Mouse (Mus musculus) urinary bladder, postnatal 25 days (tissue): ENCODE data around the gene Shld1.

Experiments
- DNase-seq: peaks from one replicate; pipeline ENCODE4 v3.0.0; 2022; ENCODE audit warnings: low spot score

The Shld1 gene

DNA sequence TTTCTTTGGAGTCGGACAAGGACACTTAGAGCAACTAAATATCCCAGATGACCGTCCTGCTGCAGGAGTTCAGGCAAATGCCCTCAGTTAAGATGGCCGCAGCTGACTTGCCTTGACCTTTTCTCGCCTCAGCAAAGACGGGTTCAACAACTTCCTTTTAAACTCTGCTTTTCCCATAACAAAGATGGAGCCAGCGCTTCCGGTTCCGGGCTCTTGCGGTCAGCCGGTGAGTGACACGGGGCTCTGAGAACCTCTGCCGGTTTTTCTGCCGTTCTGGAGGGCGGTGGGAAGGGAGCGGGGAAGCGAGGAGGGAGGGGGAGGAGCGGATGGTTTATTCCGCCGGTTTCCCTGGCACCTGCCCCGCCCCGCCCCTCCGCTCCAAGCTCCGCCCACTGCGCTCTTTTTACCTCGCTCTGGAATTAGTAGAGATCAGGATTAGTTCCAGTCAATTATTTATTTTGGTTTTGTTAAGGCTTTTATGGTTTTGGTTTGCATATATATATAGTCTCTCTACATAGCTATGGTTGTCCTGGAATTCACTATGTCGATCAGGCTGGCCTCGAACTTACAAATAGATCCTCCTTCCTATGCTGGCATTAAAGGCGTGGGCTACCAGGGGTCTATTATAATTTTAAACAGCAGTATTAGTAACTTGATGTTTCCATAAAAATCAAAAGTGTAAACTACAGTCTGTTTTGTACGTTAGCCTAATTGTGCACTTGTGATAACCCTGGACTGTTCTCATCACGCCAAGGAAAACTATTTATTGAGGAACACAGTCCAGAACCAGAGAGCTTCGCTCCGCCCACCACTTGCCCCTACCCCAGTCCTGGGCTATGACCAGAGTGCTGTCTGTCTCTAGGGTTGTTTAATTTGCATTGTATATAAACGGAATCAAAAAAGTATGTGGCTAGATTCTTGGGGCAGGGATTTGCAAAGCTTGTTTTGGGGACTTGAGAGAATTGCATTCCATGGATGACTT, at the start of gene Shld1:
Shld1 (plus strand) TSS at position 176 of the 982 bp plus-strand sequence.
- DNase-seq: peak; percentile 80

DNA sequence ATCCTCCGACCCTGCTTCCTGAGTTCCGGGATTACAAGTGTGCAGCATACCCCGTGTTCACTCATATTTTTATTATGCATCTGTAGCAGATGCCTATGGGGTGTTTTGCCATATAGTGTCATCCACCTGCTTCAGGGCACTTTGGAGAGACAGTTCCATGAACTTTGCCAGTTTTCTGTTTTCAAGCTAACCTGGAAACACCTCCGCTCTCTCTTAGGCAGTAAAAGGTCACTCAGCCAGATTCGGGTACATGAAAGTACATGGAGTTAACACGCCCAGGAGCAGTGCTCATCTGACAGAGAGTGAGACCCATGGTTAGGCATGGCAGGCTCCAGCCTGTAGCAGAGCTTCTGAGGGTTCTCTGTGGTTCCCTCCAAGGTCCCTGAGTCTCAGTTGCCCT, 48.4 kb upstream of the Shld1 start:
- no peak for DNase-seq

DNA sequence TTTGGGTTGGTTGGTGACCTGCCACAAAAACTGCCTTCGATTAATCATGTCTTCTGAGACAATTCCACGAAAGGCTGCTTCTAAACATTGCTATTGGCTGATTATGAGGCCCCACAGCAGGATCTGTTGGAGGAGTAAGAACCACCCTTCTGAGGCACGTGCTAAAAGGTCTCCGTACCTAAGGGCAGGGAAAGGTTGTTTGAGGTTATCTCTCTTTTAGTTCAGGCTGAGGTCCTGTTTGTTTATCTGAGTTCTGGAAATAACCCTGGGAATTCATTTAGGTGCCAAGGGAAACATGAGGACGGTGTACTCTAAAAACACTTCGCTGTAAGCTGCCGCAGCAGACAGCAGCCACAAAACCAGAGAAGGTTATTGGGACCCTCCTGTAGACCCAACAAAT, 47.4 kb upstream of the Shld1 start:
- DNase-seq: no peak

DNA sequence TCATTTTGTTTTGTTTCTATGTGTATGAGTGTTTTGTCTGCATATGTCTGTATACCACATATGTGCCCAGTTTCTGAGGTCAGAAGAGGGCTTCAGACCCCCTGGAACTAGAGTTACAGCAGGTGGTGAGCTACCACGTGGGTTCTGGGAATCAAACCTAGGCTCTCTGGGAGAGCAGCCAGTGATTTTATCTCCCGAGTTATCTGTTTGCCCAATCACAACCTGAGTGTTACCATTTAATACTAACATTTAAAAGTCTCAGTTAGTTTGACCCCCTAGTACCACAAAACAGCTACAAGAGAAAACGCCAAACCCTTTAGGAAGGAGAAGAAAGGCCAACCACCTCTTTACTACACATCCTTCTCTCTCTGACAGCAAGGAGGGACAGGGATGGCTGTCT, 45.5 kb upstream of the Shld1 start:
- no peak for DNase-seq

DNA sequence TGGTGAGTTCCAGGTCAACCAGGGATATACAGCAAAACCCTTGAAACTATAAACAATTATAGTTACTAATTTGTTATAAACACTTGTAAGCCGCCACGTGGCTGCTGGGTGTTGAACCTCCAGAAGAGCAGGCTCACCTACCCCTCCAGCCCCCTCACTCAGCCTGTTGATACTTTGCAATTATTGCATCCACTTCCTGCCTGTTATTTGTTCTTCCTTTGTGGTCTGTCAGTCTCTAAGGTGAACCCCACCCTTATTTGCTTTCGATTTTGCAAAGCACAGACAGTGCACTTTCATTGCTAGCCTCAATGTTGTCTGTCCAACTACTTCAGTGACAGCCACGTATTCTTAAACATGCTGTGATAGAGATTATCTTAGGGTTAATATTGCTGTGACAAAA, 43.6 kb upstream of the Shld1 start:
- no peak for DNase-seq

DNA sequence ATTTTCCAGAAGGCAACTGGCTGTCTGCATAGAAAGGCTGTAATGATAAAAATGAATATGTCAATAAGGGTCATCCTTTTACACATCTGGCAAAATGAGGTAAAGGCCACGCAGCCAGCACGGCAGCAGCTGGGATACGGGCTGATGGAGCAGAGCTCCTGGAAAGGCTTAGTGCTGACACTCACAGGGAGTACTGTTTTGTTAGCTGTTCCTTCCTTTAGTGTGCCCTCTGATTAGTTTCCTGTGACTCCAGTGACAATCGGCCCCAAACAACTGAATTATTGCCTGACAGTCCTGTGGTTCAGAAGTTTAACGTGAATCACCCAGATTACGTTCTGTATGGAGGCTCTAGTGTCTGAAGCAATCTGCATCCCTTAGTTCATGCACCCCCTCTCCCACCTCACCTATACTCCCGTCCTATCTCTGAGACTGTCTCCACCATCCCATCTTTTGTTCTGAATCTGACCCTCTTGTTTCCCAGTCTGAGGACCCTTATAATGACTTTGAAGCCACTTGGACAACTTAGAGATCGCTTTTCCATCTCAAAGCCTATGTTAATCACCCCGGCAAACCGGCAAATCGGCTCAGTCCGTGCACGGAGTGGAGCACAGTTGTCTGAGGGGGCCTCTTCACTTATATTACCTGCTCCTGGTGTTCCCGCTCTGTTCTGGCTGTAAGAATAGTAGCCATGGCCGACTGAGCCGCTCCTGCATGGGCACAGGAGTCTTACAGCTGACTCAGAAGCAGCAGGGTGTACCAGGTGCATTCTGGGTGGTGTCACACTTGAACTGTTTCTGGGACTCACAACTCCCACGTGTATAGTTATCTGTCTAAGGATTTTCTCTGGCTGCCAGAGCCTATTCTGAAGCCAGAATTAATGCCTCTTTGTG, 39.6 kb upstream of the Shld1 start:
- DNase-seq: no peak

DNA sequence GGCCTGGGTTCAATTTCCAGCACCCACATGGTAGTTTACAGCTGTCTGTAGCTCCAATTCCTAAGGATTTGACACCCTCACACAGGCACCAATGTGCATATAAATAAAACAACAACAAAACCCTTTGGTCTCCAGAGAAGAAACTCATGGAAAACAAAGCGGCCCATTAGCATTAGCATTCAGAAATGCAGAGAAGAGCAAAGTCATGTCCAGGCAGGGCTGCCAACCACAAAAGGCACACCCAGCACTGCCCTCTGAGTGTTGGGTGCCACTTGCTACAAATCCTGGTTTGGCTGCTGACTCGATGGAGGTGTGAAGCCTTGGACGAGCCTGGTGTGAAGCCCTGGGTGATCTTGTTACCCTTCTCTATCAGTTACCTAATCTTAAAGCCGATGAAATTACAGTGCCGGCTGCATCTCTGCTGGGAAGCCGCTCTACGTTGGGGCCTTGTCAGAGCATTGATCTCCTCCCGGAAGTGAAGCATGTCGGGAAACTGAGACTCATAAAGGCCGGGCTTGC, 37.3 kb upstream of the Shld1 start:
- DNase-seq: no peak

DNA sequence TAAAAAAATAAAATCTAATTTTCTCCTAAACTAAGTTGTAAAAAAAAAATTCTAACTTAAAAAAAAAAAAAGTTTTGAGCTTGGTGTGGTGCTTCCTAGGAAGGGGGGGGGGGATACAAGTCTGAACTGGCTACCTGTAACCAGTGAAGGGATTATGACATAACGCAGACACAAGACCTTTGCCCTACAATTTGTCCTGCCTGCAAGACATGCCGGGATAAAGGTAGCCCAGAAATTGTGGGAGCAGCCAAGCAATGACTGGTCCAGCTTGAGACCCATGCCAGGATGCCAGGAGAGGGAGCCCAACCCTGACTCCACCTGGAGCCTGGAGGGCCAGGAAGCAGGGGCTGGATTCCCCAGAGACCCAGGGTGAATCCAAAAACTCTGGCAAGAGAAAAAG, 36.2 kb upstream of the Shld1 start:
- no peak for DNase-seq

DNA sequence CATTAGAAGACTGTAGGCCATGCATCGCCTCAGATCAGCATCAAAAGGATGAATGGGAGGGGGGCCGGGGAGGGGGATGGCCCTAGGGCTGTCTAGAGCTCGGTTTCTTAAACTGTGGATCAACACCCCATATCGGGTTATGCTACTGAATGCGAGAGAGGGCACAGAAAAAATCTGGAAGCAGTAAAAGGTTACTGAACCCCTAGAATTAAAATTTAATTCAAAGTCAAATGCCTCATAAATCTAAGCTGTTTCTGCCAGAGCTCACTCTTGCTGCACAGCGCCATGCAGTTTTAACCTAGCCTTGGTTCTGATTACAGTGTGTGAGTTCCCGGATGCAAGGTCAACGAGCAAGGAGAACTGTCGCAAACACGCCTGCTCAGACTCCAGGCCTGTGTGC, 34.3 kb upstream of the Shld1 start:
- DNase-seq: no peak

DNA sequence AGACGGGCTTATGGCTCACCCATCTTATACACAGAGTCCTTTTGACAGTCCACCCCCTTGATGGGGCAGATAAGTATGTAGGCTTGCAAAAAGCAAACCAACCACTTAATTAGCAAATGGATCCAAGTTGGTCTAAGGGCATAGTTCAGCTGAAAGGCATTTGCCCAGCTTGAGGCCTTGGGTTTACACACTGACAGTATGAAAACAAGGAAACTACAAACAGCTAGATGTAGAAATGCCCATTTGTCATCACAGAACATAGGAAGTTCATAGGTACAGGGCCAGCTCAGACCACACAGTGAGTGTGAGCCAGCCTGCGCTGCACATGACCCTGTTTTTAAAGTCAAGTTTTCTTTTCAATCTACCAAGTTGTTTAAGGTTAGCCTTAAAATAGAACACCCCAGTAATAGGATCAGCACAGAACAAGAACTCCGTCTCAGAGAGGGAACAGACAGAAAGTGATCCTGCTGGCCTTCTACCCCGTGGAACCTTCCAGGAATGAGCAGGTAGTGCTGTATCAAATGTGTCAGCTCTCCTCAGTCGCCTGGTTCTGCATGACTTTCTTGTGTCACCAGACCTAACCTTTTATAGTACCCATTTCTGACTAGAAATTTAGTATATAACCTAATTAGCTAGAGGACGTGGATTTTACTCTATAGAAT, 31.8 kb upstream of the Shld1 start:
- no peak for DNase-seq

DNA sequence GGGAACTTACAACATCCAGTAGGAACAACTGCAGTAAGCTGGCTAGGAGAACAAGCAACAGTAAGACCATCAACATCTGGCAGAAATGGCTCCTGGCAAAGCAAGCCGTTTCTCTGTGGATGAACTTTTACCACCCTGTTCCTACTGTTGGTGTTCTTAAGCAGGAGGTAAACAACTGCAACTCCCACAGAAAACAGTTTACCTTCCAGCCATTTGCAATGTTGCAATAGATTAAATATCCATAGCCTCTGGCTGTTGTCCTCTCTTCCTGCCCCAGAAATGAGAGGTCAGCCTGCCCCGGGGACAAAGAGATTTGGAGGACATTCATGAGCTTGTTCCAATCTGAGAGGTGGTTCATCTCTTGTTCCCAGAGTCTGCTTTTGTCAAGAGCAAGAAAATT, 29.5 kb upstream of the Shld1 start:
- no peak for DNase-seq

DNA sequence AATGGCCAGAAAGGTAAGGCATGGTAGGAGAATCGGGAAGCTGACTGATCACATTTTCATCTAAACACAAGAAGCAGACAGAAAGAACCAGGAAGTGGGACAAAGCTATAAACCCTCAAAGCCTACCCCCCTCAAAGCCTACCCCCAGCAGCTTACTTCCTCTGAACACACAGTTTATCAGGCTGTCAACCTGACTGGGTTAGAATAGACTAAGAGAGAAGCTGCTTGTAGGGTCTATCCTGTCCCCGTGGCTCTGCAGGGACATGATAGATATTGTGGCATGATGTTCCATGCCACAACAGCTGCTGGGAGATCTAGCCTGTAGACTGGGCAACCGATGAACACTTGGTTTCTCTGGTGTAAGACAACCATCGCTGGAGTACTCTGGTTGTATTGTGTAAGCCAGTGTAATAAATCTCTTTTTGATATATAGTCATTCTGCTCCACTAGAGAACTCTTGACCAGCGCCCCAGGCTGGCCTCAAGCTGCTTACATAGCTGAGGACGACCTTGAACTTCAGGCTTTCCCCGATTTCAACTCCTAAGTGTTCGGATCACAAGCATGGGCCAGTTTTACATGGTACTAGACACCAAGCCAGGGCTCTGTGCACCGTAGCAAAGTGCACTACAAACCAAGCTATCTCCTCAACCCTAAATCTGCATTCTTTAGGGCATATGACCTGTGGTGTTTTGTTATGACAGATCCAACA, 28.2 kb upstream of the Shld1 start:
- no peak for DNase-seq

DNA sequence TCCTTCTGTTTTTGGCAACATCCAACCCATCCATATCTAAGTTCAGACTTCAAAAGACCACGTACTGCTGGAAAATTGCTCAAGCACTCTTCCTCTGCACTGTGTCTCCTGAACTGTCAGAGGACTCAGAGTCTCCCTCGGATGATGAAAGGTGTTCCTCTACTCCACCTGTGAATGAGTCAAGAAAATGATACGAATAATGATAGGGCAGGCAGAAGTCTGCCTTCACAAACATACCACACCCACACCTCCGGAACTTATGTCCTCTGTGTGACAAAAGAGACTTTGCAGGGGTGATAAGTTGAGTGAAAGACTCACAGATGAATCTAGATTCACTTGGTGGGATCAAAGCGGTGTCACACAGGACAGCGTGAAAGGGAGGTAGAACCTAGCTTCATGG, 17.6 kb upstream of the Shld1 start:
- no peak for DNase-seq

DNA sequence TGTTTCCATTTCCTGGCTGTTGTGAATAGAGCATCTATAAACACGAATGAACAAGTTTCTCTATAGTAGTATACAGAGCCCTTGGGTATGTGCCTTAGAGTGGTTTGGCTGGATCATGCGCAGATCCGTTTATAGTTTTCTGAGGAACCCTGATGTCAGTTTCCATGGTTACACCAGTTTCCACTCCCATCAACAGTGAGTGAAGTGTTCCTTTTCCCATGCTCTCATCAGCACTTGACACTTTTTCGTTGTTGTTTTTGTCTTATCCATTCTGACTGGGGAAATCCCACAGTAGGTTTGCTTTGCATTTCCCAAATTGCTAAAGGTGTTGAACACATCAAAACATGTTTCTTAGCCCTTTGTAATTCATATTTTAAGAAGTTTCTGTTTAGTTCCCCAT, 16.4 kb upstream of the Shld1 start:
- DNase-seq: no peak

DNA sequence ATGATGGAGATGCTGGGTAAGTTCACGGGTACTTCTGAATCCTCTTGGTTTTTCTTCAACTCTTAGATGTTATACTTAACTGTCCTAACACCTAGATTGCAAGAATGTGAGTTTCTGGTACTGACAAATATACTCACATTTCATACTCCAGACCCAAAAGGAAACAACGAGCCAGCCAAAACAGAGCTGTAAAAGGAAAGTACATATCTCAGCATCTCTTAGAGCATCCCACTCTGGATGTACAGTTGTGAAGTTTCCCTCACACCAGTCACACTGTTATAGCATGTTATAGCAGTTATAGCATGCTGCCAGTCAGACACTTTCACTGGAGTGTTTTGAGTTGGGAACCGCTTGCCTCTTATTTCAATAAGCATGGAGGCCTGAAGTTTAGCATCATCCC, 14.6 kb upstream of the Shld1 start:
- DNase-seq: no peak

DNA sequence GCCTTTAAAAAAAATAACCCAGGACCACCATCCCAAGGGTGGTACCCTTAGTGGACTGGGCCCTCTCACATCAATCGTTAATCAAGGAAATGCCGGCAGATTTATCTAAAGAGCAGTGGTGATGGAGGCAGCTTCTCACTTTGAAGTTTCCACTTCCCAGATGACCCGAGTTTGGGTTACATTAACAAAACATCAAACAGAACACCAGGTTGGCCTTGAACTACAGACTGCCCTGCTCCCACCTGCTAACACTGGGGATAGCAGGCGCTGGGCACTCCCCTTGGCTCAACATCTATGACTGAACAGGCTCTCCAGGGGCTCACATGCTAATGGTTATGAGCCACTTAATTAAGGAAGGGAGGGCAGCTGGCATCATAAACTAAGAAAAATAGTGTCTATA, 10.6 kb upstream of the Shld1 start:
- DNase-seq: no peak

DNA sequence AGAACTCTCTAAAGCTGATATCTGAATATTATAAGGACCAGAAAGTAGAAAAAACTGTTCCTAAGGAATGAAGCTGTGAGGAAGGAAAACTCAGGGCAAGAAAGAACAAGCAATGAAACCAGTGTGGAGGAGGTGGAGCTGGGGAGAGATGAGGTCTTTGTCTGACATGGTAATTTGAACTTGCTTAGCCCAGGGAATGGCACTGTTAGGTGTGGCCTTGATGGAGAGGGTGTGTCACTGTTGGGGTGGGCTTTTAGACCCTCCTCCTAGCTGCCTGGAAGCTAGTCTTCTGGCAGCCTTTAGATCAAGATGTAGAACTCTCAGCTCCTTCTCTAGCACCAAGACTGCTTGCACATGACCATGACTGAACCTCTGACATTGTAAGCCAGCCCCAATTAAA, 1.7 kb upstream of the Shld1 start:
- DNase-seq: no peak

DNA sequence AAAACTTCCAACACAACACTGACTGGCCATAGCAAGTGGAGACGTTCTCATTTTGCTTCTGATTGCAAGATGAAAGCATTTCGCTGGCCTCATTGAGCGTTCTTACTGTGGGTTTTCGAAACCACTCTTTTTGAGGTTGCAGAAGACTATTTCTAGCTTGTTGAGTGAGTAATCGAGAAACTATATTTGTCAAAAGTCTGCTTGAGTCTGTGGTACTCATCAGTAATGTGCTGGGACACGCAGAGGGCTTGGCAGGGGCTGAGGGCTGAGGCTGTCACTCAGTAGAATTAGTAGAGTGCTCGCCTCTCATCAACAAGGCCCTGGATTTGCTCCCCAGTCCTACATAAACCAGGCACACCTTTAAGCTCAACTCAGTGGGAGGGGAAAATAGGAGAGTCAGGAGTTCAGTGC, 1.9 kb downstream of the Shld1 start:
- DNase-seq: no peak

DNA sequence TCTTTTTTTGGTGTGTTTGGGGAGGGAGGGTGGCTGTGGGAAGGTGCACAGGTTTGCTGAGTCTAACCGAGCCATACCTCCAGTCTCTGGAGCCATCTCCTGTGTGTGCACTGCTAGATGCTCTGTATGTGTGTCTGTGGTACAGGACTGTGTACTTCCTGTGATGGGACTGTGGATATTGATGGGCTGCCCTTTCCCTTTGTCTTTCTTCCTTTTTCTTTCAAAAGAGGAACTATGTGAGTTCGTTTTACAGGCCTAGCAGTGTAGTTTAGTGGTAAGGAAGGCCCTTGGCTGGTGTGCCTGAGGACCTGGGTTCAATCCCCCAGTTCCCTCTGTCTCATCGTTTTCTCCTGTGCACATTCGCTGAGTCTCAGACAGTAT, 2.4 kb downstream of the Shld1 start:
- DNase-seq: no peak

DNA sequence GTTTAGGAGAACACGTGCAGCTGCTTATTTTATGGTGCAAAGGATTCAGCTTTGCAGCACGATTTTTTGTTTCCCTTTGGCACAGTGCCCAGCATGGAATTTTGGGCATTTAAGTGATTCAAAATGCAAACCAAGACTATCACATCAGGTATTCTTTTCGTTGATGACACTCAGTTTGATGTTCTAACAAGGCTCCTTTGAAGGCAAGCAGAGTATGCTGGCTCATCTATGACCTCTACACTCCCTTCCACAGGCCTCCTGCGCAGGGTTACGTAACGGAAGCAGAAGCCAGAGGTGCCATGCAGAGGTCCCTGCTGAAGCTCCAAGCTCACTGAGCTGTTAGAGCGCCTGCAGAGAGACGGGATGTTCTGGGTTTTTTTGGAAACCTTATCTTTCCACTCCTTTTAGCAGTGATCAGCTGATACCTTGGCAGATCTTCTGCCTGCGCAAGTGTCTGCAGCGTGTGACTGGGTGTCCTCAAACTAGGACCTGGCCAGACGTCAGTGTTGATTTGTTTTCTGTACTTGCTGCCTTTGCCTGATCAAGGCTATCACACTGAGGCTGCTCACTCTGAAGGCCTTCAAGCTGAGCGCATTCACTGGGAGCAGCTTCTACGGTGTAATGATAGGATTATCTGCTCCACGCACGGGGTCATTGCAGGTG, 3.0 kb downstream of the Shld1 start:
- DNase-seq: no peak

DNA sequence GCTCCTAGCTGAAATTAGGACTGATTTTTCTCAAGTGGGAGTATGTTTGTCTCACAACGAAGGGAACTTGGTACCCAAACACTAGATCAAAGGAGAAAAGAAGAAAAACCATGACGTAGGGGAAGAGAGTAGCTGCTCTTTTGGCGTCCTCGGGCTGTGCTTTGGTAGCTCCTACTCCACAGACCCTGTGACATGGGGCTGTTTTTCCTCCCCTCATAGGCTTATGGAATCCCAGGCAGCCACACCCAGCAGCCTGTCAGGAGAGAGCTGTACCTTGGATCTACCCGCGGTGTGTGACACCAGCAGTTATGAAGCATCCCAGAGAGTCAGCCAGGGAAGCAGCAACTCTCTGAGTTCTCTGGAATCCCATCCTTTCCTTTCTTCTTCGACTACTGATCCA, 5.0 kb downstream of the Shld1 start:
- no peak for DNase-seq
